Mouse (Mus musculus) heart, postnatal 0 days (tissue): Measurements from ENCODE around the gene Fxn.

Source experiments
- CTCF ChIP-seq: IDR thresholded peaks from 2 replicates; pipeline ENCODE4 v1.5.1; 2016; ENCODE audit warnings: antibody characterized with exemption, control low read depth, low read depth
- EP300 ChIP-seq: IDR thresholded peaks from 2 replicates; pipeline ENCODE4 v1.6.1; 2016; ENCODE audit warnings: antibody characterized with exemption, low read depth

GRCm38 (mm10) chr19:24253657-24254260 lies 26.6 kb downstream of the Fxn start:
- no peak for TF ChIP-seq EP300
- no peak for TF ChIP-seq CTCF
